Mouse (Mus musculus) erythroblast, adult 5-6 weeks (primary cell): Measurements from ENCODE around the gene Ctnnal1. TPM values are rescaled to one million over a fixed set of nuclear protein-coding genes. Genes with fewer than 3 reads are reported as not detected.
A peak's percentile ranks its signal among the peaks of the same experiment; 100 is the strongest.

Source experiments
- ATAC-seq: replicated peaks from 2 replicates; pipeline ENCODE4 v1.8.0; 2016; ENCODE audit warnings: moderate number of reproducible peaks, mild to moderate bottlenecking, moderate TSS enrichment, inconsistent platforms; ENCODE audit not compliant: poor library complexity, low FRiP score, severe bottlenecking
- total RNA-seq, 2 experiments: library from RNA; stranded (forward) in 1 of 2; stranded (reverse) in 1 of 2; fragments of 150-400 nt in 1 of 2; fragments of 200-764, 138-1000 nt in 1 of 2; gene quantifications; 2 replicates each; pipeline versions ENCODE4 v1.2.3 to v1.2.4; 2015 to 2017; ENCODE audit warnings: low replicate concordance in 2 of 2

The Ctnnal1 gene
- total RNA-seq, 2 experiments from 2014 or later: 3.6 TPM; not detected in 1

DNA sequence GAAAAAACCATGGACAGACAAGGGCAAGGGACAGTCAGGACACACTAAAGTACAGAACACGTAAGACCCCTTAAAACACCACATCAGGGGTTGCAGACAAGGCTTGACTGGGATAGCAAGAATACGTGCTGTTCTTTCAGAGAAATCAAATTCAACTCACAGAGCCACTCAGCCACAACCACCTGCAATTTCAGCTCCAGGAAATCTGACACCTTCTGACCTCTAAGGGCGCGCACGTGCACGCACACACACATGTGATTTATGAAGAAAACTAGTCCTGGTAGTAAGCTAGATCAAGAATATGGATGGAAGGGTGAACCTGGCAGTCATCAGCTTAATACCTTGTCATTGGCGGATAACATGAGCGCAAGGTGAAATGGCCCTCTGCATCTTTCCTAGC lies 49.9 kb downstream of the Ctnnal1 start:
- no peak for ATAC-seq

DNA sequence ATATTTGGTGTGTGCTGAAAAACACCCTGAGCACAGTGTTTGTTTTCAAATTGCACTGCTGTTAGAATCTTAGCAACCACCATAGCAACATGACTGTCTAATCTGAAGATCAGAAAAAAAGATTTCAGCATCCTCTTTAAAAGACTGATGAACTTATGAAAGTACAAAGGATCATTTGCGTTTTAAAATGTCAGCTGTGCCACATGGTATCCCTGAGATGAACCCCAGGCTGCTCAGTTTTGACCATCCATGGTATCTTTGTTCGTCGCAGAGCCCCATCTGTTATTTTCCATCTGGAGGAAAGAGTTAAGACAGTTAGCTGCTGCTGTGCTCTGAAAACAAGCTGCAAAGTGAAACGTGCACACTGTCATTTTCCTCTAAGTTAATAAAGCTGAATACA lies 52.9 kb downstream of the Ctnnal1 start:
- ATAC-seq: no peak

GRCm38 (mm10) chr4:56811642-56812041 lies 53.3 kb downstream of the Ctnnal1 start:
- no peak for ATAC-seq

- ATAC-seq: no peak
These were observed 55.9 kb downstream of the Ctnnal1 start for GRCm38 (mm10) chr4:56809050-56809449.

- ATAC-seq: peak; percentile 9; the same call in 1 of the 2 replicates
These were observed 62.3 kb downstream of the Ctnnal1 start for GRCm38 (mm10) chr4:56802669-56803150.

GRCm38 (mm10) chr4:56801907-56802668 lies 62.9 kb downstream of the Ctnnal1 start, which contains the start of the genes Elp1 and Fam206a:
Gene Elp1, minus strand, starts transcription at chr4:56802331.
Gene Fam206a, plus strand, starts transcription at chr4:56802345.
- peak; percentile 98 for ATAC-seq

DNA sequence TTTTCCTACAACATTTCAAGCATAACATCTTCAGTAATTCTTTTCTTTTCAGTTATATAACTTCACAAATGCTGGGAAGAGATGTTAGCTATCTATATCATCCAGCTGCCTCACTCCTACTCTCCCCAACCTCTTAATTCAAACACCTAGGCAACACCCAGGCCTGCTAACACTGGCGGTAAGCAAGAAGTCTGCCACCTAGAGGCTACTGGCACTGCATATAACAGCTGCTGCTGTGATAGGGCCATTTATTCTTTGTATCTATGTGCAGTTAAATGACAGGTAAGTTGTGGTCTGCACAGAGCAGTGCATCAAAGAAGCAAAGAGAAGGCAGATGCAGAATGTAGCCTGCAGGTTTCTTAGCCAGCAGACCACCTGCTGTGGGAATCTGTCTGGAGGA lies 73.6 kb downstream of the Ctnnal1 start:
- ATAC-seq: no peak

GRCm38 (mm10) chr4:56771065-56771464 lies 93.9 kb downstream of the Ctnnal1 start:
- no peak for ATAC-seq

- no peak for ATAC-seq
These were observed 96.1 kb downstream of the Ctnnal1 start for GRCm38 (mm10) chr4:56768913-56769312.

DNA sequence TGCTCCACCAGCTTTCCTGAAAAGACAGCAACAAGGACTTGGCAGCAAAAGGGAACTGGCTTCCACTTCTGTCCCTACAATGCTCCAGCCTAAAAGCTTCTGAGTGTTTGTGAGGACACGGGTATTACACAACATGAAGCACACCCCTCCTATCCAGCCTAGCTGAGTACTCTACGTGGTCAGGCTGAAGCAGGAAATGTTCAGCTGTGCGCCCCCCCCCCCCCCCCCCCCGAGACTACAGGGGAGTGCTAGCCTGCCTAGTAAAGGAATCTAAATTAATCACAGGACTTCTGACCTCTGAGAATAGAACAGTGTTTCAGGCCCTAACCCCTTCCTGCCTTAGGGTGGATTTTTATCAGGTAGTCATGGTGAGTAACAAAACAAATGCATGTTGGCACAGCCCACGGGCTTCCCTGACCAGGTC lies 97.1 kb downstream of the Ctnnal1 start:
- no peak for ATAC-seq

Other genes with a start within 250 kb of the Ctnnal1 start
- not detected in 2 replicates for gene Gm26657, start 125.1 kb downstream of the Ctnnal1 start, total RNA-seq (2015; ENCODE audit: low replicate concordance)
- gene Gm26657, start 125.1 kb downstream of the Ctnnal1 start, total RNA-seq (2017; ENCODE audit: low replicate concordance): not detected in 2 replicates
- gene Actl7b, start 123.7 kb downstream of the Ctnnal1 start, total RNA-seq (2015; ENCODE audit: low replicate concordance): not detected in 2 replicates
- not detected in 2 replicates for gene Actl7b, start 123.7 kb downstream of the Ctnnal1 start, total RNA-seq (2017; ENCODE audit: low replicate concordance)
- gene Actl7a, start 121.8 kb downstream of the Ctnnal1 start, total RNA-seq (2015; ENCODE audit: low replicate concordance): not detected in 2 replicates
- gene Actl7a, start 121.8 kb downstream of the Ctnnal1 start, total RNA-seq (2017; ENCODE audit: low replicate concordance): not detected in 2 replicates
- 13.8 and 25.0 TPM in 2 replicates for gene Elp1, start 62.9 kb downstream of the Ctnnal1 start, total RNA-seq (2015; ENCODE audit: low replicate concordance)
- gene Elp1, start 62.9 kb downstream of the Ctnnal1 start, total RNA-seq (2017; ENCODE audit: low replicate concordance): 5.3 and 11.6 TPM in 2 replicates
- 2.9 and 3.7 TPM in 2 replicates for gene Fam206a, start 62.8 kb downstream of the Ctnnal1 start, total RNA-seq (2015; ENCODE audit: low replicate concordance)
- gene Fam206a, start 62.8 kb downstream of the Ctnnal1 start, total RNA-seq (2017; ENCODE audit: low replicate concordance): 0.56 and 1.4 TPM in 2 replicates
- gene Tmem245, start 82.2 kb upstream of the Ctnnal1 start, total RNA-seq (2015; ENCODE audit: low replicate concordance): 1.2 and 2.5 TPM in 2 replicates
- gene Tmem245, start 82.2 kb upstream of the Ctnnal1 start, total RNA-seq (2017; ENCODE audit: low replicate concordance): 1.8 and 2.0 TPM in 2 replicates
- not detected in 2 replicates for gene Frrs1l, start 125.2 kb upstream of the Ctnnal1 start, total RNA-seq (2015; ENCODE audit: low replicate concordance)
- gene Frrs1l, start 125.2 kb upstream of the Ctnnal1 start, total RNA-seq (2017; ENCODE audit: low replicate concordance): not detected in 2 replicates